Mouse (Mus musculus): ENCODE results near the gene Hspa1b. TPM values are rescaled to one million over a fixed set of nuclear protein-coding genes. Genes with fewer than 3 reads are reported as not detected.
"Not testable (repeated sequence)": the region's sequence is repeated elsewhere in the genome, so short reads cannot be mapped to it uniquely, and the experiment has no call there.

The Hspa1b gene
- polyA plus RNA-seq, 1 experiment from 2014 or later = 0.12 TPM

- H3K4me1 ChIP-seq = peaks cover 26% of the 10 kb centered on the region
- ATAC-seq = no peak
- no peak overlapping the region for H3K27ac ChIP-seq
- H3K9me3 ChIP-seq (replicated peaks) = no peaks in the 10 kb centered on the region
- H3K9ac ChIP-seq = peak overlapping the region; percentile 36; the same call in 1 of the 2 replicates
- H3K4me3 ChIP-seq = no peak overlapping the region
- H3K27me3 ChIP-seq = no peaks in the 10 kb centered on the region
- H3K36me3 ChIP-seq (ENCODE audit: poor library complexity, severe bottlenecking) = no peaks in the 10 kb centered on the region
- no peak overlapping the region for H3K4me2 ChIP-seq
- 95% methylated on average over 4 of the region's 4 CpGs for WGBS
These were observed 20.6 kb upstream of the Hspa1b start for GRCm38 (mm10) chr17:34979631-34980030.

- 88% methylated on average over 27 of the region's 27 CpGs for WGBS
- H3K9ac ChIP-seq = no peak overlapping the region
- H3K4me1 ChIP-seq = peaks cover 23% of the 10 kb centered on the region
- no peaks in the 10 kb centered on the region for H3K36me3 ChIP-seq (ENCODE audit: poor library complexity, severe bottlenecking)
- no peak overlapping the region for H3K4me2 ChIP-seq
- no peak overlapping the region for H3K4me3 ChIP-seq
- no peak for ATAC-seq
- H3K9me3 ChIP-seq (replicated peaks) = no peaks in the 10 kb centered on the region
- no peak overlapping the region for H3K27ac ChIP-seq
- H3K27me3 ChIP-seq = 0 out of 2 replicates have a peak, but pooled peaks cover 7% of the 10 kb centered on the region
These were observed 19.2 kb upstream of the Hspa1b start for GRCm38 (mm10) chr17:34978239-34978638.

- 96% methylated on average over 20 of the region's 20 CpGs for WGBS
- Histone ChIP-seq H3K9me3 (replicated peaks) (no peaks in the 10 kb centered on the region), H3K27me3 (0 out of 2 replicates have a peak, but pooled peaks cover 9% of the 10 kb centered on the region), H3K4me2 (no peak overlapping the region), H3K27ac (no peak overlapping the region), H3K36me3 (ENCODE audit: poor library complexity, severe bottlenecking) (no peaks in the 10 kb centered on the region), H3K9ac (no peak overlapping the region), H3K4me1 (peaks cover 18% of the 10 kb centered on the region), H3K4me3 (no peak overlapping the region)
- ATAC-seq = no peak
These were observed 18.0 kb upstream of the Hspa1b start for GRCm38 (mm10) chr17:34977000-34977399.

- Histone ChIP-seq H3K4me1 (peaks cover 13% of the 10 kb centered on the region), H3K36me3 (ENCODE audit: poor library complexity, severe bottlenecking) (no peaks in the 10 kb centered on the region)
- 86% methylated on average over 3 of the region's 3 CpGs for WGBS
These were observed 16.8 kb upstream of the Hspa1b start for GRCm38 (mm10) chr17:34975581-34976492.

GRCm38 (mm10) chr17:34972069-34972749 is 13.2 kb upstream of the Hspa1b start, which contains the start of the genes Hspa1a and Hspa1l:
TSS of gene Hspa1a (minus strand) at chr17:34972156.
TSS of gene Hspa1l (plus strand) at chr17:34972703.
- peak within 1 kb of the TSS; percentile 40 for H3K4me3 ChIP-seq
- not testable (repeated sequence) for H3K9me3 ChIP-seq (replicated peaks); H3K4me1 ChIP-seq; H3K36me3 ChIP-seq (ENCODE audit: poor library complexity, severe bottlenecking); H3K27ac ChIP-seq
- peak within 1 kb of the TSS; percentile 79 for H3K4me2 ChIP-seq
- peak; percentile 96 for ATAC-seq
- peaks cover 38% of the 10 kb centered on the region for H3K27me3 ChIP-seq
- peak within 1 kb of the TSS; percentile 48; the same call in 1 of the 2 replicates for H3K9ac ChIP-seq
- WGBS = under 1% methylated on average over 32 of the region's 33 CpGs

More at GRCm38 (mm10) chr17:34975581-34976492, 16.8 kb upstream of the Hspa1b start:
- no peak overlapping the region for H3K4me3 ChIP-seq
- H3K4me2 ChIP-seq = no peak overlapping the region
- no peaks in the 10 kb centered on the region for H3K9me3 ChIP-seq (replicated peaks)
- no peak overlapping the region for H3K9ac ChIP-seq
- no peak overlapping the region for H3K27ac ChIP-seq
- no peak for ATAC-seq
- 0 out of 2 replicates have a peak, but pooled peaks cover 9% of the 10 kb centered on the region for H3K27me3 ChIP-seq

- not testable (repeated sequence) for H3K27ac ChIP-seq; H3K4me1 ChIP-seq; H3K36me3 ChIP-seq (ENCODE audit: poor library complexity, severe bottlenecking); ATAC-seq; H3K9me3 ChIP-seq (replicated peaks)
- 0% methylated on average over 14 of the region's 43 CpGs for WGBS
- H3K4me3 ChIP-seq = peak overlapping the region; percentile 40
- H3K9ac ChIP-seq = 0 out of 2 replicates have a peak overlapping the region, but pooled peaks have one; percentile 48
- peaks cover 39% of the 10 kb centered on the region for H3K27me3 ChIP-seq
- H3K4me2 ChIP-seq = peak overlapping the region; percentile 79
These were observed 12.6 kb upstream of the Hspa1b start for GRCm38 (mm10) chr17:34971694-34972068.

- H3K9me3 ChIP-seq (replicated peaks); H3K4me2 ChIP-seq; H3K9ac ChIP-seq; H3K27ac ChIP-seq; ATAC-seq; H3K36me3 ChIP-seq (ENCODE audit: poor library complexity, severe bottlenecking); H3K4me1 ChIP-seq; H3K4me3 ChIP-seq: not testable (repeated sequence)
- peaks cover 41% of the 10 kb centered on the region for H3K27me3 ChIP-seq
- WGBS = 51% methylated on average over 24 of the region's 37 CpGs
These were observed 11.8 kb upstream of the Hspa1b start for GRCm38 (mm10) chr17:34970850-34971249.

- not testable (repeated sequence) for H3K4me3 ChIP-seq; H3K4me2 ChIP-seq; H3K4me1 ChIP-seq; H3K36me3 ChIP-seq (ENCODE audit: poor library complexity, severe bottlenecking); ATAC-seq; H3K27ac ChIP-seq; H3K9ac ChIP-seq; H3K9me3 ChIP-seq (replicated peaks)
- H3K27me3 ChIP-seq = peaks cover 42% of the 10 kb centered on the region
- WGBS = 62% methylated on average over 8 of the region's 11 CpGs
These were observed 10.8 kb upstream of the Hspa1b start, which contains the start of gene Gm20481 for GRCm38 (mm10) chr17:34969822-34970221. TSS of gene Gm20481 (plus strand) at chr17:34969912.

- no peak overlapping the region for H3K27ac ChIP-seq
- H3K36me3 ChIP-seq (ENCODE audit: poor library complexity, severe bottlenecking) = no peaks in the 10 kb centered on the region
- H3K4me1 ChIP-seq = no peaks in the 10 kb centered on the region
- H3K27me3 ChIP-seq = peaks cover 48% of the 10 kb centered on the region
- H3K4me2 ChIP-seq = no peak overlapping the region
- no peak for ATAC-seq
- 83% methylated on average over 5 of the region's 5 CpGs for WGBS
- no peak overlapping the region for H3K4me3 ChIP-seq
- H3K9me3 ChIP-seq (replicated peaks) = no peaks in the 10 kb centered on the region
- no peak overlapping the region for H3K9ac ChIP-seq
These were observed 6.6 kb upstream of the Hspa1b start for GRCm38 (mm10) chr17:34965627-34966026.

- H3K27me3 ChIP-seq = peaks cover 47% of the 10 kb centered on the region
- no peak overlapping the region for H3K4me2 ChIP-seq
- no peaks in the 10 kb centered on the region for H3K9me3 ChIP-seq (replicated peaks)
- no peak for ATAC-seq
- peaks cover 8% of the 10 kb centered on the region for H3K4me1 ChIP-seq
- H3K9ac ChIP-seq = peak overlapping the region; percentile 18; the same call in 1 of the 2 replicates
- H3K4me3 ChIP-seq = no peak overlapping the region
- WGBS = 5% methylated on average over 1 of the region's 1 CpGs
- no peaks in the 10 kb centered on the region for H3K36me3 ChIP-seq (ENCODE audit: poor library complexity, severe bottlenecking)
- H3K27ac ChIP-seq = no peak overlapping the region
These were observed 5.6 kb upstream of the Hspa1b start for GRCm38 (mm10) chr17:34964640-34965049.

GRCm38 (mm10) chr17:34962841-34963240 is 3.8 kb upstream of the Hspa1b start:
- whole genome bisulfite sequencing = 57% methylated on average over 1 of the region's 1 CpGs
- peaks cover 29% of the 10 kb centered on the region for H3K27me3 ChIP-seq
- no peaks in the 10 kb centered on the region for H3K36me3 ChIP-seq (ENCODE audit: poor library complexity, severe bottlenecking)
- no peak overlapping the region for H3K4me2 ChIP-seq
- H3K9ac ChIP-seq = no peak overlapping the region
- peaks cover 12% of the 10 kb centered on the region for H3K4me1 ChIP-seq
- no peaks in the 10 kb centered on the region for H3K9me3 ChIP-seq (replicated peaks)
- no peak overlapping the region for H3K27ac ChIP-seq
- no peak for ATAC-seq
- H3K4me3 ChIP-seq = no peak overlapping the region

GRCm38 (mm10) chr17:34962125-34962524 is 3.1 kb upstream of the Hspa1b start:
- ATAC-seq = no peak
- no peaks in the 10 kb centered on the region for H3K9me3 ChIP-seq (replicated peaks)
- peaks cover 12% of the 10 kb centered on the region for H3K4me1 ChIP-seq
- 41% methylated on average over 3 of the region's 3 CpGs for WGBS
- no peak overlapping the region for H3K9ac ChIP-seq
- no peak overlapping the region for H3K4me2 ChIP-seq
- H3K27ac ChIP-seq = no peak overlapping the region
- no peaks in the 10 kb centered on the region for H3K36me3 ChIP-seq (ENCODE audit: poor library complexity, severe bottlenecking)
- H3K4me3 ChIP-seq = no peak overlapping the region
- peaks cover 22% of the 10 kb centered on the region for H3K27me3 ChIP-seq

Measured in forebrain, embryonic 13.5 days (tissue).